Mouse (Mus musculus) heart, postnatal 0 days (tissue): ENCODE measurements around the gene Gm17606.

Experiments used
- CTCF ChIP-seq: IDR thresholded peaks from 2 replicates; pipeline ENCODE4 v1.5.1; 2016; ENCODE audit warnings: antibody characterized with exemption, control low read depth, low read depth
- EP300 ChIP-seq: IDR thresholded peaks from 2 replicates; pipeline ENCODE4 v1.6.1; 2016; ENCODE audit warnings: antibody characterized with exemption, low read depth

DNA sequence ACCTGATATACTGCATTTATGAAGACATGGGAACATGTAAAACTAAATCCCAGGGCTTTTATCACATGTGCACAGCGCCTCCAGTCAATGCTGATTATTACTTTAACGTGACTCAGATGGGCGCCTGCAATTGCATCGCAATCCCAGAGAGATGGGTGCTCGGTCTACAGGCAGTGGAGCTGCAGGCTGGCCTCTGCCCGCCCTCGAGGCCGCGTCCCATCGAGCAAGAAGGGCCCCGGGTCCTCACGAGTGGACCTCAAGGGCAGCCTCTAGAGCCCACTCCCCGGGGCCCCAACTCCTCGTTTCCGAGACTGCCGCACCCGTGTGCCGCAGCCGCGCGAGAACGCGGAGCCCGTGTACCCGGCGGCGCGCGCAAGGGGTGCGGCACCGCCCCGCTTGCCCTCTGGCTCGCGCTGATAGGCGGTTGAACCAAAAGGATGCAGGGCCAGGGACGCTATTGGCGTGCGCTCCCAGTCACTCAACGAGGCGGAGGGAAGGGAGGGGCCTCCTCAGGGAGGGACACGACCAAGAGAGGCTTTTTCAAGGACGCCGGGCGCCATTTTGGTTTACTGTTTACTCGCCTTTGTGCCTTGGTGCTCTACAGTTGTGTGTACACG, 37.6 kb upstream of the Gm17606 start:
- TF ChIP-seq EP300 = no peak
- TF ChIP-seq CTCF = no peak
